Mouse (Mus musculus): ENCODE results near the gene Kcnd3. TPM values are rescaled to one million over a fixed set of nuclear protein-coding genes. Genes with fewer than 3 reads are reported as not detected.

Kcnd3 gene
- total and polyA plus RNA-seq, 3 experiments, result 8.4 to 11.8 (median 9.0) TPM

- Histone ChIP-seq H3K27ac (peak overlapping the region; percentile 69; the same call in 1 of the 2 replicates), H3K27me3 (ENCODE audit: control insufficient read depth, insufficient read depth, low read length) (no peaks in the 10 kb centered on the region), H3K36me3 (ENCODE audit: control insufficient read depth, insufficient read depth, low read length) (no peaks in the 10 kb centered on the region), H3K79me2 (replicated peaks; ENCODE audit: control insufficient read depth, insufficient read depth, low read length) (no peaks in the 10 kb centered on the region), H3K9ac (ENCODE audit: low read depth, low read length) (no peak overlapping the region), H3K4me1 (ENCODE audit: control insufficient read depth, insufficient read depth, low read length) (no peaks in the 10 kb centered on the region; the same call in 1 of the 2 replicates), H3K4me3 (no peak overlapping the region)
- 37% methylated on average over 2 of the region's 2 CpGs for WGBS
- DNase-seq, result no peak
- no peak for TF ChIP-seq EP300 (IDR thresholded peaks at IDR 0.05; ENCODE audit: insufficient read depth, low read depth, low read length)
- no peak for TF ChIP-seq POLR2A (IDR thresholded peaks at IDR 0.05; ENCODE audit: insufficient read depth, low read depth, low read length)
- TF ChIP-seq CTCF (IDR thresholded peaks at IDR 0.05), result no peak
- intact Hi-C loops (cut with DNase I), result no loop called here
Measured at GRCm38 (mm10) chr3:105632296-105632695, 180.2 kb downstream of the Kcnd3 start.

DNA sequence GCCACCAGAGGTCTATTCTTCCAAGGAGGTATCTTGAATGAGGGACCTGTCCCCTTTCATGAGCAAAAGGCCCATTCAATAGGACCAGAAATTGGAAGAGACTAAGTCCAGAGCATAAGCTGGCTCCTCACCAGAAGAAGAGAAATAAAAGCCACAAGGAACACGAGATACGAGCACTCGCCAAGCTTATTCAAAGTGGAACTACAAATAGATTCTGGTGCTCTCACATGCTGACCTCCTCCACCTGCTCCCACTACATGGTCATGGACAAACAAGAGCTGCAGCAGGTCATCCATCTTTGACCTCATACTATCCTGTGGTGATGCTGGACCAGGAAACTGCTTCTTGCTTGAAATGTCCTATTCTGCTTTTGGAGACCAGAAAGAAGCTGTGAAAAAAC, 180.9 kb downstream of the Kcnd3 start:
- Histone ChIP-seq H3K27ac (peak overlapping the region; percentile 69), H3K36me3 (ENCODE audit: control insufficient read depth, insufficient read depth, low read length) (no peaks in the 10 kb centered on the region), H3K9ac (ENCODE audit: low read depth, low read length) (no peak overlapping the region), H3K4me3 (no peak overlapping the region), H3K4me1 (ENCODE audit: control insufficient read depth, insufficient read depth, low read length) (no peaks in the 10 kb centered on the region; the same call in 1 of the 2 replicates), H3K79me2 (replicated peaks; ENCODE audit: control insufficient read depth, insufficient read depth, low read length) (no peaks in the 10 kb centered on the region), H3K27me3 (ENCODE audit: control insufficient read depth, insufficient read depth, low read length) (no peaks in the 10 kb centered on the region)
- DNase-seq, result peak in 1 of 2 experiments; percentile 30
- no peak for TF ChIP-seq POLR2A (IDR thresholded peaks at IDR 0.05; ENCODE audit: insufficient read depth, low read depth, low read length)
- TF ChIP-seq CTCF (IDR thresholded peaks at IDR 0.05), result no peak
- TF ChIP-seq EP300 (IDR thresholded peaks at IDR 0.05; ENCODE audit: insufficient read depth, low read depth, low read length), result 0 out of 2 replicates have a peak, but pooled peaks have one; percentile 16
- intact Hi-C loops (cut with DNase I), result no loop called here
- WGBS, result 49% methylated on average over 3 of the region's 3 CpGs

- no peak overlapping the region for H3K4me3 ChIP-seq
- H3K27ac ChIP-seq, result no peak overlapping the region
- intact Hi-C loops (cut with DNase I), result loop anchor here (2.0 to 10.0 kb wide), 3 partner anchors 117 to 477 kb away; no protein-coding TSS in a partner anchor
- TF ChIP-seq EP300 (IDR thresholded peaks at IDR 0.05; ENCODE audit: insufficient read depth, low read depth, low read length), result peak; percentile 70; the same call in 1 of the 2 replicates
- TF ChIP-seq POLR2A (IDR thresholded peaks at IDR 0.05; ENCODE audit: insufficient read depth, low read depth, low read length), result no peak
- TF ChIP-seq CTCF (IDR thresholded peaks at IDR 0.05), result peak; percentile 73
- H3K9ac ChIP-seq (ENCODE audit: low read depth, low read length), result no peak overlapping the region
- no peaks in the 10 kb centered on the region for H3K36me3 ChIP-seq (ENCODE audit: control insufficient read depth, insufficient read depth, low read length)
- 37% methylated on average over 1 of the region's 1 CpGs for WGBS
- no peaks in the 10 kb centered on the region; the same call in 1 of the 2 replicates for H3K27me3 ChIP-seq (ENCODE audit: control insufficient read depth, insufficient read depth, low read length)
- no peaks in the 10 kb centered on the region for H3K79me2 ChIP-seq (replicated peaks; ENCODE audit: control insufficient read depth, insufficient read depth, low read length)
- peak; percentile 51 to 63 for DNase-seq
- no peaks in the 10 kb centered on the region; the same call in 1 of the 2 replicates for H3K4me1 ChIP-seq (ENCODE audit: control insufficient read depth, insufficient read depth, low read length)
Measured at GRCm38 (mm10) chr3:105642186-105642585, 190.1 kb downstream of the Kcnd3 start.

GRCm38 (mm10) chr3:105643566-105643965, 191.4 kb downstream of the Kcnd3 start:
- intact Hi-C loops (cut with DNase I), result loop anchor here (2.0 to 10.0 kb wide), 3 partner anchors 119 to 479 kb away; no protein-coding TSS in a partner anchor
- 75% methylated on average over 5 of the region's 5 CpGs for WGBS
- DNase-seq, result no peak

DNA sequence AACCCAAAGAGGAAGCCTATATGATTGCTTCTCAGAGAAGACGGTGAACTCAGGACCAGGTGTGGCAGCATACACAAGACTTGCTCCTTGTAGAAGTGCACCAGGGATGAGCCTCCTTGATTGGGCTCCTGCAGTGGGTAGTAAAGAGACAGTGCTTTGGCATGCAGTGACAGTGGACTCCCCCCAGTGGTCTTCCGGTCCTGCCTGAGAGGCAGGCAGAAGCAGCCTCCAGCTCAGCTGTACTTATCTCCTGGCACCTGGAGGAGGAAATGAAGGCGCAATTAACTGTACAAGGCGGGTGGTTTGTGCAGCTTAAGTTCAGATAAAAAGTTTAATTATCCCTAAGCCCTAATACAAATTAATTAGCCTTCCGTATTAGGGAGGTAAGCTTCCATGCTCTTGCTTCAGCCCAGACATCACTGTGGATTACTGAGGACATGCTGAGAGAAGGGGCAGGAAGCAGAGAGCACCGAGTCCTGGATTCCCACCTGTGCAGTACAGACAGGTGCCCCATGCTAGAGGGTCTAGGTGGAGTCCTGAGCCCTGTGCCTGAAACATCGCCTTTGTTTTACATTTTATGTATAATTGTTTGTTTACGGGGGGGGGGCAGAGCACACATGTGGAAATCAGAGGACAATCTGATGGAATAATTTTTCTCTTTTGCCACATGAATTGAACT, 196.9 kb downstream of the Kcnd3 start:
- 62% methylated on average over 8 of the region's 8 CpGs for WGBS
- no peaks in the 10 kb centered on the region for H3K4me1 ChIP-seq (ENCODE audit: control insufficient read depth, insufficient read depth, low read length)
- intact Hi-C loops (cut with DNase I), result loop anchor here (10.0 kb wide), 2 partner anchors 124 to 484 kb away; no protein-coding TSS in a partner anchor
- TF ChIP-seq EP300 (IDR thresholded peaks at IDR 0.05; ENCODE audit: insufficient read depth, low read depth, low read length) (no peak), POLR2A (IDR thresholded peaks at IDR 0.05; ENCODE audit: insufficient read depth, low read depth, low read length) (no peak), CTCF (IDR thresholded peaks at IDR 0.05) (no peak)
- no peak for DNase-seq
- H3K9ac ChIP-seq (ENCODE audit: low read depth, low read length), result no peak overlapping the region
- no peaks in the 10 kb centered on the region for H3K79me2 ChIP-seq (replicated peaks; ENCODE audit: control insufficient read depth, insufficient read depth, low read length)
- no peaks in the 10 kb centered on the region for H3K36me3 ChIP-seq (ENCODE audit: control insufficient read depth, insufficient read depth, low read length)
- no peak overlapping the region for H3K27ac ChIP-seq
- no peaks in the 10 kb centered on the region; the same call in 1 of the 2 replicates for H3K27me3 ChIP-seq (ENCODE audit: control insufficient read depth, insufficient read depth, low read length)
- H3K4me3 ChIP-seq, result no peak overlapping the region

More at GRCm38 (mm10) chr3:105643566-105643965, 191.4 kb downstream of the Kcnd3 start:
- no peak overlapping the region for H3K9ac ChIP-seq (ENCODE audit: low read depth, low read length)
- no peak overlapping the region for H3K4me3 ChIP-seq
- H3K27me3 ChIP-seq (ENCODE audit: control insufficient read depth, insufficient read depth, low read length), result no peaks in the 10 kb centered on the region; the same call in 1 of the 2 replicates
- TF ChIP-seq EP300 (IDR thresholded peaks at IDR 0.05; ENCODE audit: insufficient read depth, low read depth, low read length), result no peak
- no peak for TF ChIP-seq CTCF (IDR thresholded peaks at IDR 0.05)
- no peak for TF ChIP-seq POLR2A (IDR thresholded peaks at IDR 0.05; ENCODE audit: insufficient read depth, low read depth, low read length)
- no peaks in the 10 kb centered on the region for H3K79me2 ChIP-seq (replicated peaks; ENCODE audit: control insufficient read depth, insufficient read depth, low read length)
- no peaks in the 10 kb centered on the region for H3K36me3 ChIP-seq (ENCODE audit: control insufficient read depth, insufficient read depth, low read length)
- H3K27ac ChIP-seq, result no peak overlapping the region
- no peaks in the 10 kb centered on the region; the same call in 1 of the 2 replicates for H3K4me1 ChIP-seq (ENCODE audit: control insufficient read depth, insufficient read depth, low read length)

Data from heart, adult 2 months (tissue).